Mouse (Mus musculus): ENCODE measurements around the gene Eloa. TPM values are rescaled to one million over a fixed set of nuclear protein-coding genes. Genes with fewer than 3 reads are reported as not detected.

Eloa gene
- total RNA-seq (2023; ENCODE audit: inconsistent age): 40.5 to 41.9 TPM (median 41.1 TPM) in 4 replicates

DNA sequence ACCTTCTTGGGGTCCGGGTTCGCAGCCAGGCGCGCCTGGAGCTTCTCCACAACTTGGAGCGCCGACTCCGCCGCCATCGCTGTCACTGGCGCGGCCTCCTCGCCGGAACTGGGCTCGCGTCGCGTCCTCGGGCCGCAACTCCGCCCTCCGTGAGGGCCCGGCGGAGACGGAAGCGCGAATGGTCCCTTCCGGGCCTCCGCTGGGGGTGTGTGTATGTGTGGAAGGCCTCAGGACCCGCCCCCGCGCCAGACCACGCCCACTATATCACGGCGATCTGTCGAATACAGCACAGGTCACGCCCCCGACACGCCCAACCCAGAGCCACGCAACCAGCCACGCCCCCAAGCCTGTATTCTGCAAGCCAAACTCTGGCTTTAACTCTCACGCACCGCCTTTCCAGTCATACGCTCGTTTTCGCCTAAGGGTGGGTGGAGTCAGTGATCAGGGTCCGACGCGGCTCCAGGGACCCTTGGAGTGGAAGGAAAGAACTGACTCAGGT lies at the start of gene Eloa:
Gene Eloa (minus strand): TSS at position 215 of the 499 bp plus-strand sequence.

DNA sequence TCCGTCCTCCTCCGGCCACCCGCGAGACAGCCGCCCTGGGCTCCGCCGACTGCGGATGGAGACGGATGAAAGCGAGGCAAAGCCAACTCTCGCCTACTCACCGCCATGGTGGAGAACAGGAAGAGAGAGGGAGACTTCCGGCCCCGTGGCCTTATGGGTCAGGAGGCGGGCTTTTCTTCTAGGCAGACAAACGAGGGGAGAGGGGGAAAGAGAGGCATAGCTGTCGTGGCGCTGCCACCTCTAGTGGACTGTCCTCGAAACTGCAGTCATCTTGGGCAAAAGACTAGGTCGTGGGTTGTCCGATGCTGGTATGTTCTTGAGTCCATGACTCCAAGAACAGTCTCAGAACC lies 31.7 kb upstream of the Eloa start, which contains the start of gene Rpl11:
Gene Rpl11 (minus strand): TSS at position 182 of the 350 bp plus-strand sequence.

DNA sequence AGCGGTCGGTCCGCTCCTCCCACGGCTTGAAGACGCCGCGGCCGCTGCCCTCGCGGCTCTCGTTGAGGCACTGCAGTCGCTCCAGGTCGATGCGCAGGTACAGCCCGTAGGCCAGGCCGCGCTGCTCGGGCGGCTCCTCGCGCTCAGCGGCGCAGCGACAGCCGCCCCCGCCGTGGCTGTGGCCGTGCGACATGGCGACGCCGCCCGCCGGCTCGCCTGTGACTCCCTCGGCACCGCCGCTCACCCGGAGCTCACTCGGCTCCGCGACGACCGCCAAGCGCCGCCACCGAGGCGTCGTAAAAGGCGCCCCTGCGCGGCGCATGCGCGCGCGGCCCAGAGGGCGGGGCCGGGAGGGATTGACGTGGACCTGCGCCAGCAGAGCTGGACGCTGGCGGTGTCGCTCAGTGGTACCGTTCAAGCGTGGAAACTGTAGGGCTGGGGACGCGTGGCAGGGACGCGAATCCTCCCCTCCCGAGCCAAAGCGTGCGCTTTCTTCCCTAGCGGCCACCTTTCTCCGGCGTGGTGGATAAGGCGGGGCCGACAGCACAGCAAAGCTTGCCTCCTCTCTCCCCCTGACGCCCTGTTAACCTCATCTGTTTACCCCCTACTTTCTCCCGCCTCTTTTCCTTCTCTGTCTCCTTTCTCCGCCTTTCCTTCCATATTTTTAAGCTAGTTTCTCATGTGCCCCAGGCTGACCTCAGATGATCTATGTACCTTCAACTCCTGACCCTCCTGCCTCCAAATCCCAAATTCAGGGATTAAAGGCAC lies 34.4 kb downstream of the Eloa start, which contains the start of gene Pithd1:
Gene Pithd1 (minus strand): TSS at position 322 of the 768 bp plus-strand sequence.

DNA sequence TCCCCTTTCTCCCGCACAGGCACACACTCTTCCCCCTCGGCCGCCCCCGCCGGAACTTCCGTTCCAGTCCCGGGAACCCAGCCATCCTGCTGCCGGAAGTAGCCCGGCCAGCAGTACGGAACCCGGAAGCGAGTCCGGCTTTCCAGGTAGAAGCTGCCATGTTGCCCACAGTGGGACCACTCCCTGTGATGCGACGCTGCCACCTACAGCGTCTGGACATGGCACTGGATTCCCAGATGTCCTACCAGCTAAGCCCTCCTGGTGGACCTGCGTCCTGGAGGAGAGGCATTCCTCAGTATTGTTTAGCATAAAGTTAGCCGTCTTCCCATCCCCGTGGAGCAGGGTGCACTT lies 49.0 kb downstream of the Eloa start, which contains the start of gene Lypla2:
Gene Lypla2 (minus strand): TSS at position 71 of the 351 bp plus-strand sequence.

DNA sequence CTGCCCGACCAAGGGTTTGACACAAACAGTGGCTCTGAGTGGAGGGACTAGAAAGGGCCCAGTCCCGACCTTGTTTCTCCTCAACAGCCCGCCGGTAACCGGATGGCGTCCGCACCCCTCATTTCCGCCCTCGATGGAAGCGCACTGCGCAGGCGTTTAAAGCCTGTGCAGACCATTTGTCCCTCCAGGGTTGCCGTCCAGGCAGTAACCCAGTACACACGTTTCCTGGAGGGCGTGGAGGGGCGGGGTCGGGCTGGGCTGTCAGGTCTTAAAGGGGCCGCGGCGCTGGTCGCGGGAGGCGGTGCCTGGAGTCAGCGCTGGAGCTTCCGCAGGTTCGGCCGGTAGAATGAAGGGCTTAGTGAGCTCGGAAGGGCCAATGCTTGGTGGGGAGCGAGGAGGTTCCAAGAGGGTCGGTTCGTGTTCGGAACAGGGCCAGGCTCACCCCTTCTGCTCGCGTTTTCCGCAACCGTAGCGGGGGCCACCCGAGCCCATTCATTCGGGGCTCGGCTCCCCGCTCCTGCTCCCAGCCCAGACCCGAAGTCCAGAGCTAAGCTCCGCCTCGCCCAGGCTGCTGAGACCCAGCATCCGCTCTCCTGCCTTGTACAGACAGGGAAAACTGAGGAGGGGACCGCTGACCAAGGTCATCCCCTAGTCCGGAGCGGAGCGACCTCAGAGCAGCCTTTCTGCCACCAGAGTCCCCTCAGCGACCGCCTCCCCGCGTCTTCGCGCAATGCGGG lies 57.9 kb downstream of the Eloa start, which contains the start of gene Gale:
Gene Gale (plus strand): TSS at position 271 of the 737 bp plus-strand sequence.

Other genes with a start within 250 kb of the Eloa start
- gene Srsf10, start 166.0 kb downstream of the Eloa start, total RNA-seq (2023; ENCODE audit: inconsistent age): 189 to 215 TPM (median 192 TPM) in 4 replicates
- 128 to 150 TPM (median 142 TPM) in 4 replicates for gene Pnrc2, start 147.9 kb downstream of the Eloa start, total RNA-seq (2023; ENCODE audit: inconsistent age)
- 176 to 190 TPM (median 188 TPM) in 4 replicates for gene Cnr2, start 126.4 kb downstream of the Eloa start, total RNA-seq (2023; ENCODE audit: inconsistent age)
- gene Fuca1, start 101.0 kb downstream of the Eloa start, total RNA-seq (2023; ENCODE audit: inconsistent age): 164 to 200 TPM (median 175 TPM) in 4 replicates
- gene Hmgcl, start 75.3 kb downstream of the Eloa start, total RNA-seq (2023; ENCODE audit: inconsistent age): 24.4 to 35.4 TPM (median 29.7 TPM) in 4 replicates
- 7.4 to 11.9 TPM (median 8.9 TPM) in 4 replicates for gene Gale, start 58.0 kb downstream of the Eloa start, total RNA-seq (2023; ENCODE audit: inconsistent age)
- 98.8 to 111 TPM (median 104 TPM) in 4 replicates for gene Lypla2, start 49.1 kb downstream of the Eloa start, total RNA-seq (2023; ENCODE audit: inconsistent age)
- gene Pithd1, start 34.5 kb downstream of the Eloa start, total RNA-seq (2023; ENCODE audit: inconsistent age): 33.1 to 38.4 TPM (median 36.6 TPM) in 4 replicates
- 767 to 937 TPM (median 907 TPM) in 4 replicates for gene Rpl11, start 31.7 kb upstream of the Eloa start, total RNA-seq (2023; ENCODE audit: inconsistent age)
- gene Id3, start 121.7 kb upstream of the Eloa start, total RNA-seq (2023; ENCODE audit: inconsistent age): 31.6 to 47.3 TPM (median 36.7 TPM) in 4 replicates
- gene E2f2, start 150.6 kb upstream of the Eloa start, total RNA-seq (2023; ENCODE audit: inconsistent age): 23.1 to 35.9 TPM (median 31.1 TPM) in 4 replicates
- gene Asap3, start 184.6 kb upstream of the Eloa start, total RNA-seq (2023; ENCODE audit: inconsistent age): 0.39 to 0.83 TPM (median 0.53 TPM) in 4 replicates
- 3.5 to 7.2 TPM (median 5.3 TPM) in 4 replicates for gene Tcea3, start 226.0 kb upstream of the Eloa start, total RNA-seq (2023; ENCODE audit: inconsistent age)

Data from B cell, adult (primary cell).